Mouse (Mus musculus): ENCODE data around the gene Cass4. TPM values are rescaled to one million over a fixed set of nuclear protein-coding genes. Genes with fewer than 3 reads are reported as not detected.
A peak's percentile ranks its signal among the peaks of the same experiment; 100 is the strongest.

Cass4 gene
- polyA plus RNA-seq, 1 experiment from 2014 or later: 0.45 TPM

GRCm38 (mm10) chr2:172441176-172441575, 47.6 kb downstream of the Cass4 start:
- H3K4me2 ChIP-seq: peak overlapping the region; percentile 95
- peak overlapping the region; percentile 84 for H3K9ac ChIP-seq
- H3K27me3 ChIP-seq (replicated peaks): no peaks in the 10 kb centered on the region
- no peak overlapping the region for H3K27ac ChIP-seq (replicated peaks)
- peaks cover 16% of the 10 kb centered on the region for H3K36me3 ChIP-seq
- no peak for ATAC-seq (ENCODE audit: extremely low read depth, insufficient number of reproducible peaks, low FRiP score, low TSS enrichment)
- 27% methylated on average over 6 of the region's 6 CpGs for WGBS
- peak overlapping the region; percentile 74 for H3K4me3 ChIP-seq
- no peaks in the 10 kb centered on the region for H3K9me3 ChIP-seq
- H3K4me1 ChIP-seq: peaks cover 16% of the 10 kb centered on the region

GRCm38 (mm10) chr2:172445617-172446016, 52.0 kb downstream of the Cass4 start:
- 85% methylated on average over 4 of the region's 4 CpGs for WGBS
- H3K27ac ChIP-seq (replicated peaks): no peak overlapping the region
- no peak for ATAC-seq (ENCODE audit: extremely low read depth, insufficient number of reproducible peaks, low FRiP score, low TSS enrichment)
- no peak overlapping the region for H3K4me3 ChIP-seq
- peaks cover 60% of the 10 kb centered on the region for H3K36me3 ChIP-seq
- H3K9ac ChIP-seq: no peak overlapping the region
- H3K4me2 ChIP-seq: no peak overlapping the region
- H3K27me3 ChIP-seq (replicated peaks): no peaks in the 10 kb centered on the region
- H3K9me3 ChIP-seq: no peaks in the 10 kb centered on the region
- peaks cover 11% of the 10 kb centered on the region for H3K4me1 ChIP-seq

- WGBS: 85% methylated on average over 6 of the region's 6 CpGs
- H3K4me2 ChIP-seq: no peak overlapping the region
- H3K4me1 ChIP-seq: no peaks in the 10 kb centered on the region
- H3K36me3 ChIP-seq: peaks cover 77% of the 10 kb centered on the region
- H3K9me3 ChIP-seq: no peaks in the 10 kb centered on the region
- no peaks in the 10 kb centered on the region for H3K27me3 ChIP-seq (replicated peaks)
- H3K9ac ChIP-seq: no peak overlapping the region
- H3K27ac ChIP-seq (replicated peaks): no peak overlapping the region
- no peak for ATAC-seq (ENCODE audit: extremely low read depth, insufficient number of reproducible peaks, low FRiP score, low TSS enrichment)
- no peak overlapping the region for H3K4me3 ChIP-seq
Observed at GRCm38 (mm10) chr2:172447317-172447716, 53.7 kb downstream of the Cass4 start.

GRCm38 (mm10) chr2:172448329-172448728, 54.7 kb downstream of the Cass4 start:
- no peak overlapping the region for H3K4me3 ChIP-seq
- no peak for ATAC-seq (ENCODE audit: extremely low read depth, insufficient number of reproducible peaks, low FRiP score, low TSS enrichment)

GRCm38 (mm10) chr2:172450640-172451039, 57.0 kb downstream of the Cass4 start:
- no peak for ATAC-seq (ENCODE audit: extremely low read depth, insufficient number of reproducible peaks, low FRiP score, low TSS enrichment)
- 82% methylated on average over 6 of the region's 6 CpGs for WGBS
- Histone ChIP-seq H3K27ac (replicated peaks) (no peak overlapping the region), H3K9me3 (no peaks in the 10 kb centered on the region), H3K36me3 (peaks cover 91% of the 10 kb centered on the region), H3K9ac (no peak overlapping the region), H3K27me3 (replicated peaks) (no peaks in the 10 kb centered on the region), H3K4me3 (no peak overlapping the region), H3K4me1 (no peaks in the 10 kb centered on the region), H3K4me2 (no peak overlapping the region)

More at GRCm38 (mm10) chr2:172448329-172448728, 54.7 kb downstream of the Cass4 start:
- no peak overlapping the region for H3K27ac ChIP-seq (replicated peaks)
- WGBS: 83% methylated on average over 4 of the region's 4 CpGs
- no peak overlapping the region for H3K9ac ChIP-seq
- H3K4me1 ChIP-seq: no peaks in the 10 kb centered on the region
- no peak overlapping the region for H3K4me2 ChIP-seq
- peaks cover 87% of the 10 kb centered on the region for H3K36me3 ChIP-seq
- H3K27me3 ChIP-seq (replicated peaks): no peaks in the 10 kb centered on the region
- no peaks in the 10 kb centered on the region for H3K9me3 ChIP-seq

GRCm38 (mm10) chr2:172452031-172452430, 58.4 kb downstream of the Cass4 start:
- H3K36me3 ChIP-seq: peaks cover 85% of the 10 kb centered on the region
- H3K9me3 ChIP-seq: no peaks in the 10 kb centered on the region
- WGBS: 91% methylated on average over 4 of the region's 4 CpGs
- no peak for ATAC-seq (ENCODE audit: extremely low read depth, insufficient number of reproducible peaks, low FRiP score, low TSS enrichment)
- no peak overlapping the region for H3K4me2 ChIP-seq
- H3K9ac ChIP-seq: no peak overlapping the region
- H3K4me1 ChIP-seq: no peaks in the 10 kb centered on the region
- no peak overlapping the region for H3K4me3 ChIP-seq
- no peak overlapping the region for H3K27ac ChIP-seq (replicated peaks)
- no peaks in the 10 kb centered on the region for H3K27me3 ChIP-seq (replicated peaks)

- H3K27ac ChIP-seq (replicated peaks): no peak overlapping the region
- H3K9ac ChIP-seq: no peak overlapping the region
- H3K27me3 ChIP-seq (replicated peaks): no peaks in the 10 kb centered on the region
- no peaks in the 10 kb centered on the region for H3K9me3 ChIP-seq
- H3K4me3 ChIP-seq: no peak overlapping the region
- H3K4me1 ChIP-seq: no peaks in the 10 kb centered on the region
- H3K36me3 ChIP-seq: peaks cover 85% of the 10 kb centered on the region
- WGBS: 88% methylated on average over 10 of the region's 10 CpGs
- no peak for ATAC-seq (ENCODE audit: extremely low read depth, insufficient number of reproducible peaks, low FRiP score, low TSS enrichment)
- H3K4me2 ChIP-seq: no peak overlapping the region
Observed at GRCm38 (mm10) chr2:172452458-172452857, 58.9 kb downstream of the Cass4 start.

GRCm38 (mm10) chr2:172458496-172458895, 64.9 kb downstream of the Cass4 start, which contains the start of gene Gcnt7:
Gene Gcnt7 (minus strand): TSS chr2:172458596.
- WGBS: 84% methylated on average over 11 of the region's 11 CpGs
- peaks cover 58% of the 10 kb centered on the region for H3K36me3 ChIP-seq
- no peak within 1 kb of the TSS for H3K27ac ChIP-seq (replicated peaks)

GRCm38 (mm10) chr2:172460647-172461046, 67.1 kb downstream of the Cass4 start:
- peaks cover 10% of the 10 kb centered on the region for H3K4me1 ChIP-seq
- ATAC-seq (ENCODE audit: extremely low read depth, insufficient number of reproducible peaks, low FRiP score, low TSS enrichment): no peak
- peaks cover 67% of the 10 kb centered on the region for H3K36me3 ChIP-seq
- H3K4me2 ChIP-seq: no peak overlapping the region
- H3K9me3 ChIP-seq: no peaks in the 10 kb centered on the region
- WGBS: 61% methylated on average over 2 of the region's 2 CpGs
- no peak overlapping the region for H3K9ac ChIP-seq
- H3K4me3 ChIP-seq: no peak overlapping the region
- no peaks in the 10 kb centered on the region for H3K27me3 ChIP-seq (replicated peaks)
- no peak overlapping the region for H3K27ac ChIP-seq (replicated peaks)

More at GRCm38 (mm10) chr2:172458496-172458895, 64.9 kb downstream of the Cass4 start, which contains the start of gene Gcnt7:
- H3K4me1 ChIP-seq: peaks cover 10% of the 10 kb centered on the region
- ATAC-seq (ENCODE audit: extremely low read depth, insufficient number of reproducible peaks, low FRiP score, low TSS enrichment): no peak
- no peaks in the 10 kb centered on the region for H3K27me3 ChIP-seq (replicated peaks)
- no peaks in the 10 kb centered on the region for H3K9me3 ChIP-seq
- no peak within 1 kb of the TSS for H3K9ac ChIP-seq
- no peak within 1 kb of the TSS for H3K4me3 ChIP-seq
- no peak within 1 kb of the TSS for H3K4me2 ChIP-seq

GRCm38 (mm10) chr2:172462813-172463212, 69.2 kb downstream of the Cass4 start:
- peaks cover 71% of the 10 kb centered on the region for H3K36me3 ChIP-seq
- ATAC-seq (ENCODE audit: extremely low read depth, insufficient number of reproducible peaks, low FRiP score, low TSS enrichment): no peak
- no peak overlapping the region for H3K4me3 ChIP-seq
- H3K9ac ChIP-seq: no peak overlapping the region
- WGBS: 89% methylated on average over 4 of the region's 4 CpGs
- no peaks in the 10 kb centered on the region for H3K9me3 ChIP-seq
- H3K4me1 ChIP-seq: peaks cover 10% of the 10 kb centered on the region
- H3K27ac ChIP-seq (replicated peaks): no peak overlapping the region
- H3K27me3 ChIP-seq (replicated peaks): no peaks in the 10 kb centered on the region
- H3K4me2 ChIP-seq: no peak overlapping the region

- no peak overlapping the region for H3K9ac ChIP-seq
- H3K4me3 ChIP-seq: no peak overlapping the region
- WGBS: 88% methylated on average over 11 of the region's 11 CpGs
- H3K9me3 ChIP-seq: no peaks in the 10 kb centered on the region
- H3K27ac ChIP-seq (replicated peaks): no peak overlapping the region
- H3K27me3 ChIP-seq (replicated peaks): no peaks in the 10 kb centered on the region
- 0 out of 2 replicates have a peak, but pooled peaks cover 3% of the 10 kb centered on the region for H3K4me1 ChIP-seq
- ATAC-seq (ENCODE audit: extremely low read depth, insufficient number of reproducible peaks, low FRiP score, low TSS enrichment): no peak
- no peak overlapping the region for H3K4me2 ChIP-seq
- H3K36me3 ChIP-seq: peaks cover 88% of the 10 kb centered on the region
Observed at GRCm38 (mm10) chr2:172466427-172467132, 73.0 kb downstream of the Cass4 start.

- 90% methylated on average over 5 of the region's 5 CpGs for WGBS
- no peak overlapping the region for H3K9ac ChIP-seq
Observed at GRCm38 (mm10) chr2:172467206-172467605, 73.6 kb downstream of the Cass4 start.

More at GRCm38 (mm10) chr2:172467206-172467605, 73.6 kb downstream of the Cass4 start:
- Histone ChIP-seq H3K4me1 (0 out of 2 replicates have a peak, but pooled peaks cover 3% of the 10 kb centered on the region), H3K27me3 (replicated peaks) (no peaks in the 10 kb centered on the region), H3K27ac (replicated peaks) (no peak overlapping the region), H3K4me2 (no peak overlapping the region), H3K4me3 (no peak overlapping the region), H3K9me3 (no peaks in the 10 kb centered on the region), H3K36me3 (peaks cover 85% of the 10 kb centered on the region)
- no peak for ATAC-seq (ENCODE audit: extremely low read depth, insufficient number of reproducible peaks, low FRiP score, low TSS enrichment)

All from heart, embryonic 13.5 days (tissue).